Mouse (Mus musculus) liver, adult (tissue): ENCODE data around the gene Anapc11.

Experiments
- GATA4 ChIP-seq: IDR thresholded peaks from 2 replicates; pipeline ENCODE4 v1.6.1; 2014; ENCODE audit warnings: mild to moderate bottlenecking, low read length; ENCODE audit not compliant: insufficient replicate concordance

Anapc11 gene

GRCm38 (mm10) chr11:120642939-120643600 lies 44.8 kb downstream of the Anapc11 start:
- no peak for TF ChIP-seq GATA4

- TF ChIP-seq GATA4, result no peak
These were observed 45.4 kb downstream of the Anapc11 start, which contains the start of gene Pycr1 for GRCm38 (mm10) chr11:120643601-120643987. Gene Pycr1 (minus strand): TSS chr11:120643769.

DNA sequence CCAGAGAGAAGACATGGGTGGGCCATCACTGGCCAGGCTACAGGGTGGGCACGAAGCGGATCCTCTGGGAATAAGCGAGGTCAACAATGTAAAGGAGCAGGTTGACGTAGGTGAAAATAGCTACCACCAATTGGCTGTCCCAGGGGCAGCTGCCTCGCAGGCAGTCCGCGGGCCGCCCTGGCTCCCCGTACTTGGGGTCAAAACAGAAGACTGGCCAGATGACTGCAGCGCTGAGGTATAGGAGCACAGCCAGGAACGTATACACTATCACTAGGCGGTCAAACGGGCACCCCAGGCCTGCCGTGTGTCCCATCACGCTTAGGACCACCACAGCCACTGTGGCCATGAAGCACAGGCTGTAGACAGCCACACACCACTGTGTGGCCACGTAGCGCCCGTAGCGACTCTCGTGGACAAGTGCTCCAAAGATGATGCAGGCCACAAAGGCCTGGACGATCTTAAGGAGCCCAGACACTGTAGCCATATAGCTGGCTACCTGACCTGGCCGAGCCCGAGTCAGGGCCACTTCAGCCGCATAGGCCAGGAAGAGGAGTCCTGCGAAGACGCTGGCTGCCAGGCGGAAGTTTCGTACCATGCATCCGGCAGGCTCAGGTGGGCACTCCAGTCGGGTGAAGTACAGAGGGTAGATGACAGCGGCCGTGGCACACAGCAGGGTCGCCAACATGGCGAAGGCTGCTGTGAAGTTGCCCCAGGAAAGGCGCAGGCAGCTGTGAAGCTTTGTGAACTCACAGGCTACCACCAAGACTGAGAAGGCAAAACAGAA lies 49.0 kb downstream of the Anapc11 start:
- TF ChIP-seq GATA4, result no peak

DNA sequence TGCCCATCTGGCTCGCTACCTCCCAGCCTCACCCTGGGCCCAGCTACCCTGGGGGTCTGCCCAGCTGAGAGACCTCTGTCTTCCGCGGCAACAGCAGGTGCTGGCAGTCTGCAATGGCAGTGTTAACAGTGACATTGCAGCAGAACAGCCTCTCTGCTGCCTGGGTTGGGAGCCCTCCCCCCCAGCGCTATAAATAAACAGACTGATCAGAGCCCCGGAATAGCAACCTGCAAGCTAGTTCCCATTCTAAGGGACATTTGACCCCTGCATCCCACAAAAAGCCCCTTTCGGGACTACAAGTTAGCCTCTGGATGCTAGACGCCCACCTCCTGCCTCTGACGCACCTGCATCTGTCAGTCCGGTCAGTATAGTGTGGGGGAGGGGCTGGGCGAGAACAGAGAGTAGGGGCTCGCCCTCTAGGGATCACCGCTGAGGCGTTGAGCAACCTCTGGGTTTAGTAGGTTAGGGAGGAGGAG lies 49.8 kb downstream of the Anapc11 start, which contains the start of gene Myadml2:
Gene Myadml2, minus strand, starts transcription at position 158 of the 476 bp plus-strand sequence.
- no peak for TF ChIP-seq GATA4

- no peak for TF ChIP-seq GATA4
These were observed 53.7 kb downstream of the Anapc11 start for GRCm38 (mm10) chr11:120651872-120652271.

DNA sequence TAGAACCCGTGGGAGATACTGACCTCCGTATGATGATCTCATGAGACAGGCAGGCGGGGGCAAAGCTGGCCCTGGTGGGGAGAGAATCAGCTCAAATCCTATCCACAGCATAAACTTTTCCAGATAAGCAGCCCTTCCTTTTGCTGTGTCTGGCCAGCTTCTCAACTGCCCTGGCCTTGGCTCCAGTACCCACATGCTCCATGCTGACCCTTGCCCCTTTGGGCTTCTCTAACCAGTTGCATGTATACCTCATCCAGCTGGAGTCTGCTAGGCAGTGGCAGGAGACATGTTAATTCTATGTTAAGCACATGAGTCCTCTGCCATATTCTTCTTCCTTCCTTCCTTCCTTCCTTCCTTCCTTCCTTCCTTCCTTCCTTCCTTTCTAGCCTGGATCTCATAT lies 56.5 kb downstream of the Anapc11 start:
- TF ChIP-seq GATA4, result no peak

- no peak for TF ChIP-seq GATA4
These were observed 59.1 kb downstream of the Anapc11 start for GRCm38 (mm10) chr11:120657301-120657700.
